In genomic region chr7:99708301-99708721, GRCm38 (mm10) we compare ENCODE assay signal across 11 mouse cellular contexts. TPM values are rescaled to one million over a fixed set of nuclear protein-coding genes. Genes with fewer than 3 reads are reported as not detected.
DNase-seq lines count a peak whose midpoint lies in the region; ATAC-seq and TF ChIP-seq lines count a peak whose summit lies in the region.
"Had no signal": no experiment of that assay in that cellular context is flagged by ENCODE, and none has a peak within 500 bp of the region (broad histone marks: within the 10 kb centered on the region; RNA-seq: fewer than 3 reads in every experiment).

No protein-coding gene starts in this region.

- WGBS in heart, adult 2 months: 60% methylated on average over 8 of the region's 8 CpGs
- WGBS in hindbrain, embryonic 16.5 days: 51% methylated on average over 8 of the region's 8 CpGs
- WGBS in macrophage (ENCODE audit: missing documents): 86% methylated on average over 8 of the region's 8 CpGs

- no peak for ATAC-seq in hindbrain, embryonic 16.5 days

- H3K9ac ChIP-seq in heart, adult 2 months (ENCODE audit: low read depth, low read length): no peak overlapping the region
- H3K9ac ChIP-seq in hindbrain, embryonic 16.5 days (ENCODE audit: low read depth, low read length): no peak overlapping the region
- H3K9ac ChIP-seq: heart, embryonic 13.5 days; limb, embryonic 15.5 days had no signal

- H3K4me3 ChIP-seq in heart, adult 2 months: no peak overlapping the region
- no peak overlapping the region for H3K4me3 ChIP-seq in hindbrain, embryonic 16.5 days (ENCODE audit: low read length)
- no peak overlapping the region for H3K4me3 ChIP-seq in macrophage (ENCODE audit: inconsistent target)
- H3K4me3 ChIP-seq: heart, embryonic 13.5 days; limb, embryonic 15.5 days had no signal

- intact Hi-C loops in heart, adult 2 months (cut with DNase I): no loop called here
- intact Hi-C loops in heart, postnatal 10 days (cut with DNase I): no loop called here

- no peak for TF ChIP-seq POLR2A in heart, adult 2 months (IDR thresholded peaks at IDR 0.05; ENCODE audit: insufficient read depth, low read depth, low read length)

- H3K79me2 ChIP-seq in heart, adult 2 months (replicated peaks; ENCODE audit: control insufficient read depth, insufficient read depth, low read length): no peaks in the 10 kb centered on the region
- H3K79me2 ChIP-seq in macrophage (ENCODE audit: inconsistent target): no peaks in the 10 kb centered on the region

- no peaks in the 10 kb centered on the region for H3K27me3 ChIP-seq in heart, adult 2 months (ENCODE audit: control insufficient read depth, insufficient read depth, low read length)
- no peaks in the 10 kb centered on the region for H3K27me3 ChIP-seq in hindbrain, embryonic 16.5 days (replicated peaks; ENCODE audit: control insufficient read depth, insufficient read depth, low read length)

- no peaks in the 10 kb centered on the region for H3K9me3 ChIP-seq in hindbrain, embryonic 16.5 days (ENCODE audit: control insufficient read depth, low read length)
- H3K9me3 ChIP-seq: heart, embryonic 13.5 days; limb, embryonic 15.5 days had no signal

- H3K4me2 ChIP-seq in hindbrain, embryonic 16.5 days (ENCODE audit: low read length): no peak overlapping the region
- H3K4me2 ChIP-seq: heart, embryonic 13.5 days; limb, embryonic 15.5 days had no signal

- TF ChIP-seq CTCF in heart, adult 2 months (IDR thresholded peaks at IDR 0.05): no peak

- no peaks in the 10 kb centered on the region for H3K36me3 ChIP-seq in heart, adult 2 months (ENCODE audit: control insufficient read depth, insufficient read depth, low read length)
- no peaks in the 10 kb centered on the region for H3K36me3 ChIP-seq in hindbrain, embryonic 16.5 days (ENCODE audit: control insufficient read depth, insufficient read depth, low read length)
- H3K36me3 ChIP-seq in macrophage (ENCODE audit: inconsistent target): no peaks in the 10 kb centered on the region
- H3K36me3 ChIP-seq: heart, embryonic 13.5 days; limb, embryonic 15.5 days had no signal

- H3K4me1 ChIP-seq in heart, adult 2 months (ENCODE audit: control insufficient read depth, insufficient read depth, low read length): peaks cover 20% of the 10 kb centered on the region
- no peaks in the 10 kb centered on the region for H3K4me1 ChIP-seq in hindbrain, embryonic 16.5 days (ENCODE audit: control insufficient read depth, insufficient read depth, low read depth, low read length)

- H3K27ac ChIP-seq in heart, adult 2 months: peak overlapping the region; percentile 92
- 0 out of 2 replicates have a peak overlapping the region, but pooled peaks have one; percentile 10 for H3K27ac ChIP-seq in hindbrain, embryonic 16.5 days (ENCODE audit: low read depth, low read length)
- H3K27ac ChIP-seq in macrophage: peak overlapping the region; percentile 27; the same call in 1 of the 2 replicates
- H3K27ac ChIP-seq: heart, embryonic 13.5 days; limb, embryonic 15.5 days had no signal

- no peak for TF ChIP-seq EP300 in heart, adult 2 months (IDR thresholded peaks at IDR 0.05; ENCODE audit: insufficient read depth, low read depth, low read length)

- no peak for DNase-seq in heart, adult 2 months
- DNase-seq in heart, postnatal 10 days: no peak
- DNase-seq in cerebellum, adult 18-20 months: peak; percentile 50 to 61
- no peak for DNase-seq in urinary bladder, postnatal 36 days (ENCODE audit: low spot score in 2 of 2)
- no peak for DNase-seq in kidney, adult 9 months
- no peak for DNase-seq in lung, postnatal 14 days

RNA-seq across cellular contexts. Expression of gene Slco2b1, which starts 2.8 kb away (rescaled TPM):
- total RNA-seq in heart, adult 2 months (2021): 10 to 100 TPM in 1 of 2 experiments, 1 to 10 TPM in 1; 8.5 to 10.1 TPM
- polyA plus RNA-seq in heart, adult 2 months (2012; rRNA removed): 11.7 and 14.4 TPM in 2 replicates
- 1 to 10 TPM; 8.0 to 8.7 TPM for total RNA-seq in heart, postnatal 10 days (2021)
- polyA plus RNA-seq in hindbrain, embryonic 16.5 days (2015; fragmentation: Nextera tagmentation; extraction: Ambion mirVana): 6.7 and 7.5 TPM in 2 replicates
- total RNA-seq in macrophage (2018; cell fraction: chromatin; rRNA removed): 10 to 100 TPM in 3 of 26 experiments, 1 to 10 TPM in 6, under 1 TPM in 7, not detected in 10; 0.19 to 14.7 (median 2.9) TPM
- 10 to 100 TPM in 2 of 26 experiments, 1 to 10 TPM in 11, under 1 TPM in 12, not detected in 1; 0.04 to 12.3 (median 4.5) TPM for total RNA-seq in macrophage (2018; cell fraction: cytosol; rRNA removed)
- total RNA-seq in macrophage (2018; cell fraction: nucleus; rRNA removed): 10 to 100 TPM in 4 of 26 experiments, 1 to 10 TPM in 9, under 1 TPM in 4, not detected in 9; 0.10 to 14.2 (median 6.4) TPM
- 9.7 to 16.8 TPM (median 10.0 TPM) in 3 replicates for polyA plus RNA-seq in macrophage (2018)

RNA-seq across cellular contexts. Expression of gene Olfr520, which starts 21.8 kb away (rescaled TPM):
- not detected for total RNA-seq in heart, adult 2 months (2021)
- not detected in 2 replicates for polyA plus RNA-seq in heart, adult 2 months (2012; rRNA removed)
- total RNA-seq in heart, postnatal 10 days (2021): under 1 TPM in 1 of 2 experiments, not detected in 1; 0.31 TPM
- not detected in 2 replicates for polyA plus RNA-seq in hindbrain, embryonic 16.5 days (2015; fragmentation: Nextera tagmentation; extraction: Ambion mirVana)
- total RNA-seq in macrophage (2018; cell fraction: chromatin; rRNA removed): not detected
- not detected for total RNA-seq in macrophage (2018; cell fraction: cytosol; rRNA removed)
- not detected for total RNA-seq in macrophage (2018; cell fraction: nucleus; rRNA removed)
- not detected in 3 replicates for polyA plus RNA-seq in macrophage (2018)
- polyA plus RNA-seq: heart, embryonic 13.5 days; limb, embryonic 15.5 days; stomach, embryonic 16.5 days had no signal

RNA-seq across cellular contexts. Expression of gene Olfr521, which starts 55.0 kb away (rescaled TPM):
- not detected for total RNA-seq in heart, adult 2 months (2021)
- polyA plus RNA-seq in heart, adult 2 months (2012; rRNA removed): not detected in 2 replicates
- not detected for total RNA-seq in heart, postnatal 10 days (2021)
- polyA plus RNA-seq in hindbrain, embryonic 16.5 days (2015; fragmentation: Nextera tagmentation; extraction: Ambion mirVana): not detected in 2 replicates
- not detected for total RNA-seq in macrophage (2018; cell fraction: chromatin; rRNA removed)
- not detected for total RNA-seq in macrophage (2018; cell fraction: cytosol; rRNA removed)
- total RNA-seq in macrophage (2018; cell fraction: nucleus; rRNA removed): not detected
- polyA plus RNA-seq in macrophage (2018): not detected in 3 replicates
- polyA plus RNA-seq: heart, embryonic 13.5 days; limb, embryonic 15.5 days; stomach, embryonic 16.5 days had no signal

Comparison
In these comparisons a context has a peak if more than half of its experiments do, and no peak if none do; other contexts are left out.
1. DNase-seq: peak in cerebellum, adult 18-20 months (2 of 2); none in heart, adult 2 months (0 of 2), heart, postnatal 10 days (0 of 2), urinary bladder, postnatal 36 days (0 of 2), kidney, adult 9 months (single experiment) and lung, postnatal 14 days (single experiment).
2. H3K27ac ChIP-seq: peak in every context shown above with its lines; median percentile 92 in heart, adult 2 months; 27 in macrophage; 10 in hindbrain, embryonic 16.5 days.